Mouse (Mus musculus) kidney, adult 18-20 months (tissue): Measurements from ENCODE around the gene Rfx4.

ENCODE experiments used
- DNase-seq: peaks from one replicate; pipeline ENCODE4 v3.0.0; 2021

Gene Rfx4

DNA sequence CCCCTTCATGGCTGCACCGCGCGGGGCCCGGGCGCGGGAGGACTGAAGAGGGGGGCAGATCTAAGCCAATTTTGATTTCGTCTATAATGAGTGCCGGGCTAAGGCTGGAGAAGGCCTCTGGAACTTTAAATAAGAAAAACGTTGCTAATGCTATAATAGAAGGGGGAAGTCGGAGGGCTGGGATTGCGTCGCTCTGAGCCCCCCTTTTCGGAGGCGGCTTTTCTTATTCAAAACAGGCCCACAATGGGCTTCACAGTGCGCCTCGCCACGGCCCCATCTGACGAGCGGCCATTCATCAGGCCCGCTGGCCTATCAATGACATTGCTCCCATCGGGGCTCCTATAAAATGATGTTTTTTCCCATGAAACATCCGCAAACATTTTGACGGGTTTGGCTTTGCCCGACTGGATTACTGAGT lies at the start of gene Rfx4:
TSS of gene Rfx4 (plus strand) at position 277 of the 418 bp plus-strand sequence.
- no peak for DNase-seq

DNA sequence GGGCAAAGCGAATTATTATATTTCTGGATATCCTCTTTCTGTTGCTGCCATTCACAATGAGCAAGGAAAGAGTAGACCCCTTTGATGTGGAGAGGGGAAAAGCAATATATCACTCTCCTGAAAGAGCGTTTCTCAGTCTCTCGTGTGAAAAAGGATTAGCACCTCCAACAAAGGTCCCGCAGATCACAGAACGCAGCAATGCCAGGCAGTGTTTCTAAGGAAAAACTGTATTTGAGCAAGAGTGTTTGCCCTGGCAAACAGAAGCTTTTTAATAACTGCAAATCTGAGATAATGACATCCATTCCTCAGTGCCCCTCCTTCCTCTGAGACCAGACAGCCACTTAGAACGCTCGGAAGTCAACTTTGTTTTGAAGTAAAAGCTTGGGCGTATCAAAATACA lies 49.3 kb upstream of the Rfx4 start:
- no peak for DNase-seq

DNA sequence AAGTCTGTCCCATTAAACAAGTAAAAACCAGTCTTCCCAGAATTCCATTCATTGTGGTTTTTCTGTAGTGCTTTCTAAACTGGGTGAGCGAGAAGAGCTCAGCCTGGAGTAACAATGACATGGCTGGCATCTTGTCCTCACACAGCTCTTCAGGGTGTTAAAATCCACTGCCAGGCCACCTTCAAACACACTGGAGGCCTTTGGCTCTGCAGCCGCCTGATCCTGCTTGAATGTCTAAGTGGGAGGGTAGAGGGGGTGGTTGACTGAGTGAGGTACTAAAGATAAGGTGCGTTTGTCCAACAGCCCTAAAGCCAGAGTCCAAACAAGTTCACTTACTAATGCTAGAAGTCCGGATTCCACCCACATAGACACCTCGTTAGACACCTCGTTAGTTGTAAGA lies 48.6 kb upstream of the Rfx4 start:
- no peak for DNase-seq

DNA sequence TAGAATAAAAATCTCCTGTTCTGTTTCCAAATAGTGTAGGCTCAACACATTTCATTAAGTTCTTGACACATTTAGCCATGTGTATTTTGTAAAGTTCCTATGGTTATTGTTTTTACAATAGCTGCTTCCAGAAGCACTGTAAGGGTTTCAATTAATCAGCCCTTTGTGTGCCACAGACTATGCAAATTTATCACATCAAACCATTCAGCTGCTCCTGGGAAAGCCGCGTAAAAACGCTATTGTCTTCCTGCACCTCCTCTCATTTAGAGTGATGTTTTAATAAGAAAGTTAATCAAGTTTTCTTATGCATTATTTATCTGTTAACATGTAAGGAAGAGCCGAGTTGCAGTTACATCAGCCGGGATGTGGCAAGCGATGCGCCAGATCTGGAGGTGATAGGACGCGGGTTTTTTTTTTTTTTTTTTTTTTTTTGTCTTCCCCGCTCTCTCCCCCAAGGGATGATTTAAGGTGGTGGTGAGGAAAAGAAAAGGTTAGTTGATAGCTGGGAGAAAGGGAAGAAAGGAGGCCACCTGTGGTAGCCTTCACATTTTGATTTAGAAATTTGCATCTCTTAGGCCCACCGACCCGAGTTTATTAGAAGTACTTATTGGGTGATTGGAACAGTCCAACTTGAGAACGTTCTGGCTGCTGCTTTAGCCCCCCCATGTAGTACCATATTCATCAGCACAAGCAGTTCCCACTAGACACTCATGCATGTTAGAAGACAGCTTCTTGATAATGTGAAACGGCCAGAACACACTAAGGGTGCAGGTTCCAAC lies 47.9 kb upstream of the Rfx4 start:
- no peak for DNase-seq

DNA sequence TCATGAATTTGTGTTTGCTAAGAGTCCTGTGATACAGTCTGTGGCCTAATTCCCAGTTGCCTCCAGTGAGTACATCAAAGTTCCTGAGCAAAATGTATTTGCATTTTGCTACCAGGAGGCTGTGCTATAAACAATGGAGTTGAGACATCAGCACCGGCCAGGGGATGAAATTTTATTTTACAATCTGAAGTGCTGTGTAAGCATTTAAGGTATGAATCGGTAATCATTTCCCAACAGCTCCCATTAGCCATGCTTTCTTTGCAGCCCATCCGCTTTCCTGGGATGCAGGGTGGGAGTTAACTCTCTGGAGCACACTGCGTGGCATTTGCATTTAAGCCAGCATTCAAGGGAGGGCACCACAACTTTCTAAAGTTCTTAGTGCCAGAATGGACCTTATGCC lies 45.7 kb upstream of the Rfx4 start:
- no peak for DNase-seq

DNA sequence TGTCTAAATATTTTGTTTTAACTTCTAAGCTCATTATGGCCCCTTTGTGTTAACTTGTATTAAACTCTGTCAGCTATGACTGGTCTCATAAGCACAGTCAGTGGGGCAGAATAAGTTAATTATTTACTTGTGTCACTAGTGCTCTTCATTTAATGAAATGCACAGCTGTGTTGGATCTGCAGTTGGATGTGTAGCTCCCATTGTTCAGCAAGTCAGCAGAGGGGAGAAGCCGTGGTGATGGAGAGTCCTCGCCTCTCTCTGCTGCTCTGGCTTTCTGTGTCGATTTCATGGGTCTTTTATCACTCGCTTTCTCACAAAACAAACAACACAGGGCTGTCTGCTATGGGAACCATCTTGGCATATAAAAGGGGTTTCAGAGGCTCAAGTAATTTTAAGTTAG lies 45.0 kb upstream of the Rfx4 start:
- DNase-seq: no peak

DNA sequence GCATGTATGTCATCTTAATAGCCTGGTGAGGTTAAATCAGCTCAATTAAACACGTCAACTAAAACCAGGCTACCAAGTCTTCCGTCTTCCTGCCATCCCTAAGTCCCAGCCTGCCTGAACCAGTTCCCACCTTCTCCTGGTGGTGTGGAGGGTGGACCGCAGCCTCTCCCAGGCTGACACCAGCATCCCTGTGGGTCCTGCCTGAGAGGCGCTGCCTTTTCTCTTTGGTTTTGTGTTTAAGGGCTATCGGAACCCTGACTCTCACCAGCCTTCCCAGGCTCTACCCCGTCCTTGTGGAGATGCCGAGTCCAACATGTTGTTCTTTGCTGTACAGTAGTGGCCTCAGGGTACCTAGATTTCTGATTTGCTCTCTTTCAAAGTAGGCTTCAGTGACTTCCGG lies 44.4 kb upstream of the Rfx4 start:
- DNase-seq: no peak

DNA sequence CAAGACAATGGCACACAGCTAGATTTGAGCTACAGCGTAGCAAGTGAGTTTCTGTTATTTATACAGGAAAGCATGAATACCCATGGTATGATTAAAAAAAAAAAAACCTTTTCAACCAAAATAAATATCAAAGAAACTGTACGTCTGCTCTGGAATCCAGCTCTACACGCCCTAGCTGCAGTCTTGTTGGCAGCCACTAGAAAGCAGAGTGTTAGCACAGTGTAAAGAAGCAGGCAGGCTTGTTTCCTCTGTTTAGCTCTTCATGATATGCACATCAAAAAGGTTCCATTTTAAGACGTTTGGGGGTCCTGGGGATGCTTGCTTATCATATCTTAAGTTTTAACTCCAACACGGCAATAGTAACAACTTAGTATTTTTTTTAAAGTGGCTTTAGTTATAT lies 43.9 kb upstream of the Rfx4 start:
- DNase-seq: no peak

DNA sequence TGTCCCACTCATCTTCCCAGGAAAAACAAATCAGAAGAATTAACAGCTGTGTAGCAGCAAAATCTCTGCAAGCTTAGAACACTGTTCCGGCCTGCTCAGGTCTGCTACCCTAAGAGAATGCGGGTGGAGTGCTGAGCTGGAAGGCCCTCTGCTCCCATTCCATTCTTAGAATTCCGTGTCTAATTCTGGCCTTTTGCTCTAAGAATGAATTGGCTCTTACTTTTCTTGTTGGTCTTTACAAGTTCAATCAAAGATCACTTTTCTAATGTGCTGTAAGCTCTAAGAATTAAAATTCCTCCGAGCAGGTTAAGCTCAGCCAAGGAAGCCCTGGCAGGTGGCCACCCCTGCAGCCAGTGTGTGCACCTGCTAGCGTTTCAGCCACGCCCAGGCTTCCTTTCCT lies 43.3 kb upstream of the Rfx4 start:
- DNase-seq: peak; percentile 49

DNA sequence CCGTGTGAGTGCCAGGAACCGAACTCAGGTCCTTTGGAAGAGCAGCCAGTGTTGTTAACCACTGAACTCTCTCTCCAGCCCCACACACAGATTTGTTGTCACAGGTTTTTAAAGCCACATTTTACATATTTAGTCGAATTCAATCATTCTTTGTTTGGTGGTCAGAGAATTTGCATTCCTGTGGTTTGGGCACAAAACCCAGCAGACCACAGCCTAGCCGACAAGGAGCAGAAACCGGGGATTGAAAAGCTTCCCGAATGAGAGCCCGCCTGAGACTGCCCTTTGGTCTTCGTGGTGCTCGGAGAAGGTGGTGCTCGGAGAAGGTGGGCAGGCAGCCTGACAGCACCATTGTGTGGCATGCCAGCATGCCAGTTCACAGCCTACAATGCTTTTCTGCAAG lies 42.8 kb upstream of the Rfx4 start:
- DNase-seq: no peak

DNA sequence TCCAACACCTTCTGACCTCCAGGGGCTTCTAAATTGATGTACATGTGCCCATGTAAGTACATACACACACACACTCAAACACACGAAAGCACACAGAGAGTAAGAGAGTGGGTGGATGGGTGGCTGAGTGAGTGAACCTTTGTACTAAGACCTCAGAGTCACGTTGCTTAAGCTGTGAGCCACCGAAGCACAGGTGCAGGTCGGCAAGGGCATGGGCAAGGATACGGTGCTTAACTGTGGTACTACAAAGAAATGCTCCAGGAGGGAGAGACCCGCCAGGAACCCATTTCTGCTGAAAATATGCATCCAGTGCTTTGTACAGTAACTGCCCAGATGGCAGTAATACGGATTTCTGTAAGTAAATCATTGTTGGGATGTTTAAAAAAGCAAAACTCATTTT lies 40.2 kb upstream of the Rfx4 start:
- DNase-seq: no peak

DNA sequence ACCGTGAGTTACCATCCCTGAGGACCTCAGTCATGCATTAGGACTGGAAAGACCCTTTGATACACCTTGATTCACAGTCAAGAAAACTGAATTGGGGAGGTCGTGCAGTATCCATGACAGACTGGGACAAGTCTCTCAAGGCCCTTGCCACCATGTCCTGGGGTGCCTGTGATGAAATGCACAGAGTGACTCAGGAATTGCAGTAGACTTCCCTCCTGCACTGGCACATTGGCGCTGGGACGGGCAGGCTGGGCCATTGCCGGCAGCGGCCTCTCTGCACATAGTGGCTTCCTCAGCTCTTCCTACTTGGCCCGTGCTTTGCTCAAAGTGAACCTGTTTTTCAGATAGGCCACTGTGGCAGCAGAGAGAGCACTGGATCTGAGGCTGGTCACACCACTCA lies 39.3 kb upstream of the Rfx4 start:
- no peak for DNase-seq

DNA sequence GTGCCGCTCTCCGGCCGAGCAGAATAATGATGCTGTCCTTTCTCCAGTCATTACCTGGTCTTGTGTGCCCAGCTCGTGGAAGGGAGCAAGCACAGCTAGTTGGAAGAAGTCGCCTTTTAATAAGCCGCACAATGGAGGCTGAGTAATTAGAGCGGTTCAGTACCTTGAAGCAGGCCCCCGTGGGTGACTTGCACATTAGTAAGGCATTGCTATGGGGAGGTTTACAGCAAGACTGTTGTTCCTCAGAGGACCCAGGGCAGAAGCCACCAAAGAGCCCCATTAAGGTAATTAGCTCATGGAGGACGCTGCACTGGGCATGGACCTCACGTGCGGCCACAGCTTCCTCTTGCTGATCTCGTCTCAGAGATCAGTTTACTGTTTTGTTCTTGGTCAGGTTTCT lies 33.2 kb upstream of the Rfx4 start:
- DNase-seq: no peak

DNA sequence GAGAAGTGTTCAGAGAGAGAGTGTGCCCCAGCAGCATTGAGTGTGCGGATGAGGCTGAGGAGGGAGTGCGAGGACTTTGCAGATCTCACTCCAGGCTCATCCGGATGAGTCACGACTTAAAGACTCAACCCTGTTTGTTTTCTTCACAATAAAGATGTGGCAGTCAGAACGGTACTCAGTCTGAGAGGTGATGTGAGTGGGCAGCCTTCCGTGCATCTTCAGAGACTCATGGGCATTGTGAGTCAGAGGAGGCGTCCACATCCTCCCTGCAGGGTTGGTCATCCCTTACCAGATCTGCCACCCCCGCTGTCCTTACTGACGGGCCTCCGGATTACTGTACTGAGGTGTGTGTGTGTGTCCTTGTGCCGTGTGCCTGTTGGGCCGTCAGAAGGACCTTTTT lies 28.9 kb upstream of the Rfx4 start:
- no peak for DNase-seq

DNA sequence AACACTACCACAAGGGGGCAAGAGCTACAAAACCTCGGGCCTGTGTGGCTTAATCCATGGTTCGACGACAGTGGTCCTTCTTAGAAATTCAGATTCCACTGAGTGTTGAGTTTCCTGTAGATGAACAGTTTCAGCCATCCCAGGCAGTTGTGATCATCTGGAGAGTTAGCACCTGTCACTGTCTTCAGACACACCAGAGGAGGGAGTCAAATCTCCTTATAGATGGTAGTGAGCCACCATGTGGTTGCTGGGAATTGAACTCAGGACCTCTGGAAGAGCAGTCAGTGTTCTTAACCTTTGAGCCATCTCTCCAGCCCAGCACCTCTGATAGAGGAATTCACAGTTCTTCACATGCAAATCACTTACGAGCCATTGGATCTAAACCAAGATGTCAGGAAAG lies 28.1 kb upstream of the Rfx4 start:
- DNase-seq: no peak

DNA sequence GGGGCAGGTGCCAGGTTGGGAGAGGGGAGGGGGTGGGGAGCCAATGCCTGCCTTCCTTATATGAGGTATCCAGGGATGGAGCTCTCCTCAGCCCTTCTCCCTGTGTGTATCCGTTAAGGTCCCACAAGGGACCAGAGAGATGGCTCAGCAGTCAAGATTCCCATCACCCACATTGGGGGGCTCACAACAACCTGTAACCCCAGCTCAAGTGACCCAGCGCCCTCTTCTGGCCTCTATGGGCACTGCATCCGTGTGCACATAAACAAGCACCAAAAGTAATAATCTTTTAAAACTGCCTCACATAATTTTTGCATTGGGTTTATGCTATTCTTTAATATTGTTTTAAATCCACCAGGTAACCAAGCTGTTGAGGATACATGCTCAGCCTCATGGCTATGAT lies 25.8 kb upstream of the Rfx4 start:
- DNase-seq: no peak

DNA sequence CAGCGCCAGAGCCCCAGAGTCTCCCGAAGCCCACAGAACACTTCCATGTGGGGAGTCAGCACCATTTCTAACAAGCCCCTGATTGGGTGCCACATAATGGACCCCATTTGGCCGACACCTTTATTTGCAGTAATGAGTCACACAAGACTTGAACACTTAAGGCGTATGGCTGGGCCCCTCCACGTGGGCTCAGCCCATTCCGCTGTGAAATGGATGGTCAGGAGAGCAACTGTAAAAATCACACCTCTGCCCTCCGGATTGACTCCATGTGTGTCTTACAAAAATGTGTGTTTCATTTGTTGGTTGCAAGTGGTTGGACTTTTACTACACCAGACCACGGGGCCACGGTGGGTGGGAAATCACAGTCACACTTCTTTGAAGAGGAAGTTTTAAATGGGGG lies 24.9 kb upstream of the Rfx4 start:
- DNase-seq: no peak

DNA sequence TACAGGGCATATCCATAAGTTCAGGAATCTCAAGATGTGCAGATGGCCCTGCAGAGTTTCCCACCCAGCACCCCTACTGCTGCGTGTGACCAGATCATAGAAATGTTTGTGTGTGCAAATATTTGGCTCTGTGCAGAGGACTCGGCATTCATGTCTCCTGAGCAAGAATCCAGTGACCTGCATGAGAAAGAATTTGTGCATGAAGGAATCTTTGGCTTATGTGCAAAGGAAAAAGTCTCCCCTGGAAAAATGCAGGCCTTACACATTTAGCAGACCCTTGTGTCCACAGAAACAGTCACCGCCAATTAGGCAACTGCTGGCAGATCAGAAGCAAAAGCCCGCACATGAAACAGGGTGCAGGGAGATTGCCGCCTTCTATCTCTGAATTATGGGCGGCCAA lies 22.4 kb upstream of the Rfx4 start:
- DNase-seq: no peak

DNA sequence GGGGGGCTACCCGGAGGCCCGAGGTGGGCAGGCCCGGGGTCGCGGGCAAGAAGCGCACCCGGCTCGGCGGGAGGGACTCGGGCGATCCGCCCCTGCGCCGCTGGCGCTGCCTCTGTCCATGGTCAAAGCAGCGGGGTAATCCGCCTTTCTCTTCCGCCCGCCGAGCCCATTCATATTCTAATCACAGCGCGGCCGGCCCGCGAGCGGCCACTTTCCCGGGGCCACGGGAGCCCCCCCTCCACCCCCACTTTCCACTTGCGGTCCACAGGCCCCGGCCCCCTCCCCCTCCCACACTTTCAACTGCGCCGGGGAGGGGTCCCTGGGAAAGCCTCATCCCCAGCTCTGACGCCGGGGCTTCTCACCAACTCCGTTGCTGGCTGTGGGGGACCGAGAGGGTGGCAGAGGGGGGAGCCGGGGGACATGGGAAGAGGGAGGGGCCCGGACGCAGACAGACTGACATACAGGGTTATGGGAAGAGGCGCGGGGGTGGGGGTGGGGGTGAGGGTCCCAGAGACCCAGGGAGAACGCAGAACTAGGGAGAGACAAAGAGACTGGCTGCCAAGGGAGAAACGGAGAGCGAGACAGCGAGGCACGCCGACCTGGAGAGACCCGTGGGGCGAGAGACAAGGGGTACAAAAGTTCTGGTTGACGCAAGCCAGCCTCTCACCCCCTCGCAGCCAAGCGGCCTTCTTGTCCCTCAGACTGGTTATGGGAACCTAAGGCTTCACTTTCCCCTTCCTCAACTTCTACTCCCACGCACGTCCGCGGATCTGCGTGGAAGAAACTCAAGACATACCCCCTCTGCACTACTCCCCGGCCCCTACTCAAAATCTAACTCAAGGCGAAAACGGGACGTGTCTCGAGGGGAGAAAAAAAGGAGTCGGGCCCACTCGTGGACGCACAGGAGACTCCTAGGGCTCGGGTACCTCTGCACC lies 744 bp upstream of the Rfx4 start:
- no peak for DNase-seq

DNA sequence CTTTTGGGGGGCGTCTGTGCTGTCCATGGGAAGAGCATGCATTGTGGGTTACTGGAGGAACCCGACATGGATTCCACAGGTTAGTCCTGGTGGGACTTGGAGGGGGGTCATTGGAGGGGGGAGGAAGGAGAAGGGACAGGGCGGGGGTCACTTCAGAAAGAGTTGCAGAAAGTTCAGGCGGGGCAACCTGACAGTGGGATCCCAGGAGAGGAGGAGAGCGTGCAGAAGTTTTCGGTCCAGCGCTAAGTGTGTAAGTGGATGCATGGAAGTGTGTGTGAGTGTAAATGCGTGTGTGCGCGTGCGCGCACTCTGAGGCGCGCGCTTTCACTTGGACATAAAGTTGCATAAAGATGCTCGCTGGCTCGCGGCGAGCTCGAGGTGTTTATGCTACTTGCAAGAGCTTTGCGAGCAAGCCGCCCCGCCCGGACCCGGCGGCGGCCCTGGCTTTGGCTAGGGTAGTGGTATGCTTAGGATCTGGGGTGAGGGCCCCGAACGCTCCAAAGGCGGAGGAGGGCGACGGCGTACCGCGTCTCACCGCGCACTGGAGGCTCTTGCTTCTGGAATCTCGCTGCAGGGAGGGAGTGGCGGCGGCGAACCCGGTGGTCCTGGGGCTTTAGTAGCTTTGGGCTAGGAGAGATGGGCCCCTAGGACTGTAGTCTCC lies 703 bp downstream of the Rfx4 start:
- DNase-seq: no peak

DNA sequence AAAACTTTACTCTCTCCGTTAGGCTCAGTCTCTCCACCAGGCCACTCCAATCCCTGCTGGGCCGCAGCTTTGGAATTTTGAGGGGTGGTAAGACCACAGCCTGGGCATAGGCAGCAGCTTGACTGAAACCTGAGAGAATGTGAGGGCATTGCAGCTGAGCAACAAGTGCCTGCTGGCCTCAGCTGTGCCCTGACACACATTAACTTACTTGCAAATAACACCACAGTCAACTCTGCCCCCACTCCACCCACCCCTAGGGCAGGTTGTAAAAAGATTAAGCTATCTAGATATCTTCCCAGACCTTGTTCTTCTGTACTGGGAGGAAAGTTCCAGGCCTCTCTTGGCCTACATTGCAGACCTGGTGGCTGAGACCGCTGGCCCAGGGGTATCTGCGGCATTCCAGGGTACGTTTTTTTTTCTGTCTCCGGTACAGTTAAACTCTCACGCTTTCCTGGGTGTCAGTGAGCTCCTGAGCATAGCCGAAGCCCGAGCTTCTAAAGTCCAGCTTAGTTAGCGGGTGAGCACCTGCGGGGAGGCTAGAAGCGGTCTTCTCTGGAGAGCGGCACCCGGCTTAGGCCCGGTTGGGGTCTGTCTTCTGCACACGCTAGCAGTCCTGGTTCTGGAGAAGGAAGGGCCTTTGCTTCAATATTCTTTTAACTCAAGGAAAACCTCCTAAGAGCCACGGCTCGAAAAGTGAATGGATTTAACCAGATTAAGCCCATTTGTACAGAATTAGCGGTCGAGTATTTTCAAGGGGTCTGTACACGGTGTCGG lies 1.8 kb downstream of the Rfx4 start:
- peak; percentile 48 for DNase-seq

DNA sequence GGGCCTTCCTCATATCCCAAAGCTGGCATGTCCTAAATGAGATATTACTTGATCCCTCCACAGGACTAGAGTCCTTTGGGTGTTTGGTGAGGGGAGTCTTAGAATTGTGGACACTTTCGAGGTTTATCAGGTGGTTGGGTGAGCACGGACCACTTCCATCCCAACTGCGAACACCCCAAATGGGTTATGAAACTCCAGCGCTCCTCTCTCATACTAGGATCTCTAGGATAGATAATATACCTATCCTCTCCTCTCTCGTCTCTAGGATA lies 2.3 kb downstream of the Rfx4 start:
- no peak for DNase-seq
